Mouse (Mus musculus) megakaryocyte-erythroid progenitor cell, adult 5-6 weeks (primary cell): ENCODE results near the gene Dhdds. TPM values are rescaled to one million over a fixed set of nuclear protein-coding genes. Genes with fewer than 3 reads are reported as not detected.
"Not testable (repeated sequence)": the region's sequence is repeated elsewhere in the genome, so short reads cannot be mapped to it uniquely, and the experiment has no call there.

Experiments used
- ATAC-seq: replicated peaks from 2 replicates; pipeline ENCODE4 v1.8.0; 2016; ENCODE audit warnings: mild to moderate bottlenecking, inconsistent platforms; ENCODE audit not compliant: severe bottlenecking, poor library complexity, low FRiP score, low TSS enrichment
- total RNA-seq, 2 experiments: library from RNA; stranded (forward) in 1 of 2; stranded (reverse) in 1 of 2; fragments of 200-1000, 215-1000 nt in 1 of 2; fragments of >200 nt in 1 of 2; fragmentation: Nextera tagmentation in 1 of 2; gene quantifications; 2 replicates each; pipeline ENCODE4 v1.2.3; 2014 to 2017

Dhdds gene
- total RNA-seq, 2 experiments from 2014 or later, result 26.2 to 27.0 TPM

- ATAC-seq, result no peak
Observed at GRCm38 (mm10) chr4:134006845-134007244, 6.1 kb upstream of the Dhdds start.

- no peak for ATAC-seq
Observed at GRCm38 (mm10) chr4:134005581-134006358, 5.1 kb upstream of the Dhdds start.

GRCm38 (mm10) chr4:134002903-134003302 lies 2.2 kb upstream of the Dhdds start:
- ATAC-seq, result no peak

- no peak for ATAC-seq
Observed at GRCm38 (mm10) chr4:134002246-134002645, 1.5 kb upstream of the Dhdds start.

GRCm38 (mm10) chr4:134001710-134002109 lies 992 bp upstream of the Dhdds start:
- ATAC-seq, result no peak

GRCm38 (mm10) chr4:133994697-133995096 lies 6.0 kb downstream of the Dhdds start:
- ATAC-seq, result no peak

- no peak for ATAC-seq
Observed at GRCm38 (mm10) chr4:133991087-133991660, 9.5 kb downstream of the Dhdds start.

GRCm38 (mm10) chr4:133990035-133990434 lies 10.7 kb downstream of the Dhdds start:
- no peak for ATAC-seq

GRCm38 (mm10) chr4:133988289-133988688 lies 12.4 kb downstream of the Dhdds start:
- ATAC-seq, result not testable (repeated sequence)

- no peak for ATAC-seq
Observed at GRCm38 (mm10) chr4:133982936-133983335, 17.8 kb downstream of the Dhdds start.

- ATAC-seq, result peak; percentile 51; the same call in 1 of the 2 replicates
Observed at GRCm38 (mm10) chr4:133980496-133980895, 20.2 kb downstream of the Dhdds start.

- no peak for ATAC-seq
Observed at GRCm38 (mm10) chr4:133978021-133978711, 22.6 kb downstream of the Dhdds start.

- ATAC-seq, result no peak
Observed at GRCm38 (mm10) chr4:133971741-133972140, 29.0 kb downstream of the Dhdds start.

- no peak for ATAC-seq
Observed at GRCm38 (mm10) chr4:133970876-133971275, 29.8 kb downstream of the Dhdds start.

GRCm38 (mm10) chr4:133970196-133970595 lies 30.5 kb downstream of the Dhdds start:
- no peak for ATAC-seq

- ATAC-seq, result no peak
Observed at GRCm38 (mm10) chr4:133969114-133969770, 31.5 kb downstream of the Dhdds start.

- ATAC-seq, result peak; percentile 50
Observed at GRCm38 (mm10) chr4:133968150-133968921, 32.4 kb downstream of the Dhdds start, which contains the start of gene Hmgn2. Gene Hmgn2, minus strand, starts transcription at chr4:133968650.

- ATAC-seq, result peak; percentile 38
Observed at GRCm38 (mm10) chr4:133967866-133968149, 32.9 kb downstream of the Dhdds start.

- ATAC-seq, result peak; percentile 79
Observed at GRCm38 (mm10) chr4:133967138-133967865, 33.4 kb downstream of the Dhdds start.
